Mouse (Mus musculus) B cell, adult 2 months (primary cell): Measurements from ENCODE around the gene Clic1.
"Not testable (repeated sequence)": the region's sequence is repeated elsewhere in the genome, so short reads cannot be mapped to it uniquely, and the experiment has no call there.

Experiments
- DNase-seq, 2 experiments: peaks; one replicate each; pipeline ENCODE4 v3.0.0; 2022

Gene Clic1

DNA sequence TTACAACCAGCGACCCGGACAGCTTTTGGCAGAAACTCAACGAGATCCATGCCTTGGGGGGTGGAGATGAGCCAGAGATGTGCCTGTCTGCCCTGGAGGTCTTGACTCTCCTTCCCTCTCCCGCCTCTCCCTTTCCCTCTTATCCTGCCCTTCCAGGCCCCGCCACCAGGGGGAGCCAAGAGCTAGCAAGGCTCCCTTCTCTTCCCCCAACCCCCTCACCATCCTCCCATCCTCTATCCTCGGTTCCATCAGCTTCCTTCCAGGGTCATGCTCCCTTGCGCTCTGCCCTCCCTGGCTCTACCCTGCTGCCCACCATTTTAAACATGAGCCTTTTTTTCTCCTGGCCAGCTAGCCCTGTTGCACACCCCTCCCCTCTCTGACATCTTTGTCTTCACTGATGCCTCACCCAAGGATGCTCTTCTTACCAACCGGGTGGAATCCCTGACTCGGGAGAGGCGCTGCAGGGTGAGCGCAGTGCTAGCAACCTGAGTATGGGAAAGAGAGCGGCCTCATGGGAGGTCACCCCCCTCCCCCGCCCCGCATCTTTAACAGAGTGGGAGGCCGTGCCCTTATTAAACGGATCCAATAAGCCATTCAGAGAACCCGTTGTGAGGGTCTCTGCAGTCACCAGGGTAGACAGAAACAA, 28.5 kb upstream of the Clic1 start:
- DNase-seq = peak; percentile 93 to 95

DNA sequence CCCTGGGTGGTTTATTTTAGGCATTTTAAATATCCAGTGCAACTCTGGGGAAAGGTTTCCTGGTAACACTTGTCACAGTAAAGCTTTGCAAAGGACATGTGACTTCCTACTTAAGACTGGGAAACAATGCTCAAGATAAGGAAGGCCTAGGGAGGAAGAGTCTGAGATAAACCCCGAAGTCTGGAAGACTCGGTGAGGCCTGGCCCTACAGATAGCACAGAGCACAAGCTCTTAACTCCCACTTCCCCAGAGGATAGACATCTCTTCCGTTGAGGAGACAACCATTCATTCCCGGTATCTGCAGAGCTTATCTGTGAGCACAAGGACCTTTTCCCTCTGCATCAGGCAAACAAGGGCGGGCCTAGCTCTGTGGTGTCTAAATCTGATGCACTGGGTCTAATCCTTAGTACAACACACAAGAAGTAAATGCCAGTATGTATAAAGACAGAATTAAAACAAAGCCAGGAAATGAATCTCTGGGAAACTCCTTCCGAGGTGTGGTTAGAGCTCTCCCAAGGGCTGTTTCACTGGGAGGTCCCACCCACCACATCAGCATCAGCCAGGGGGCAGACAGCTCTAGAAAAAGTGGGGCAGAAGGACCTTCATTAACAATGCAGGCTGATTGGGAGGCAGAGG, 27.8 kb upstream of the Clic1 start:
- DNase-seq = no peak

DNA sequence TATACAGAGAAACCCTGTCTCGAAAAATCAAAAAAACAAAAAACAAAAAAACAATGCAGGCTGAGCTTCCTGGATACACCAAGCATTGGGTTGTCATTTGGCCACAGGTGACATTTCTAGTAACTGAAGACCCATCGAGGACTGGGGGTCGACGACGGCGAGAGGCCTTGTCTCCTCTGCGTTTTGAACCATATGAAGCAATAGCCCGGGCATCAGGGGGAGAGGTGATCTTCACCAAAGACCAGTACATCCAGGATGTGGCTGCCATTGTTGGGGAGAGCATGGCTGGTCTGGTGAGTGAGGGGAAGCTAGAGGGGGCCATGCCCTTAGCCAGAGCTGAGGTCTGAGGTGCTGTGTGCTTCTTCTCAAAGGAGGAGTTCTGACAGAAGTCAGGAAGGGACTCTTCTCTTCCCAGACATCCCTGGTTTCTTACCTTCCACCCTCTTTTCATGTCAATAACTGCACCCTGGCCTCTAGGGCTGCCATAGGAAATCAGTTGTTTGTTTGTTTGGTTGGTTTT, 27.2 kb upstream of the Clic1 start:
- DNase-seq = no peak

DNA sequence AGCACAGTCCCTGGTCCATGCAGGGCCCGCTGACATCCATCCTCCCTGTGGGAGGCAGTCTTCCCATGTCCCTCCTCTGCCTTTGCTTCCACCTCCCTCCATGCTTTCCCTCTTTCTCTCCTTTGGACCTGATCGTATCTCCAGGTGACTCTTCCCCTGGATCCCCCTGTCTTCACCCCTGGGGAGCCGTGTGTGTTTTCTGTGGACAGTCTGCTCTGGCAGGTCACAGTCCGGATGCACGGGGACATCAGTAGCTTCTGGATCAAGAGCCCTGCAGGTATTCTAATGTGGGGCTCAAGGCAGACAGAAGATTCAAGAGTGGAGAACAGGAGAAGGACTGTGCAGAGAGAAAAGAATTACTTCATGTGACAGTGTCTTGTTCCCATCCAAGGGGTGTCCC, 26.5 kb upstream of the Clic1 start:
- no peak for DNase-seq

DNA sequence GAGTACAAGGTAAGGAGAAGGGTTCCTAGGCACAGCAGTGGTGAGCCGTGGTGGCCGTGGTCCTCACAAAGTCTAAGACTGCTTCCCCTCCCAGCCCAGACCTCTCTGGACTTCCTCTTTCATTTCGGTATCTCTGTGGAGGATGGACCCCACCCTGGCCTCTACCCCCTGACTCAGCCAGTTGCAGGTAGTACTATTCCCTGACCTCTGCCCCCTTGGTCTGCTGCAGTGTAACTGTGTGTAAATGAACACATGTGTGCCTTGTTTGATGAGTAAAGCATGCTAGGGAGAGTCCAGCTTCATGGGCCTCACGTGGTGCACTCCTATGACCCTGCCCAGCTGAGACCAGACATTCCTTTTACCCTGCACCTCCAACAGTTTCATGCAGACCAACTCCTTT, 26.0 kb upstream of the Clic1 start:
- peak; percentile 31 to 40 for DNase-seq

DNA sequence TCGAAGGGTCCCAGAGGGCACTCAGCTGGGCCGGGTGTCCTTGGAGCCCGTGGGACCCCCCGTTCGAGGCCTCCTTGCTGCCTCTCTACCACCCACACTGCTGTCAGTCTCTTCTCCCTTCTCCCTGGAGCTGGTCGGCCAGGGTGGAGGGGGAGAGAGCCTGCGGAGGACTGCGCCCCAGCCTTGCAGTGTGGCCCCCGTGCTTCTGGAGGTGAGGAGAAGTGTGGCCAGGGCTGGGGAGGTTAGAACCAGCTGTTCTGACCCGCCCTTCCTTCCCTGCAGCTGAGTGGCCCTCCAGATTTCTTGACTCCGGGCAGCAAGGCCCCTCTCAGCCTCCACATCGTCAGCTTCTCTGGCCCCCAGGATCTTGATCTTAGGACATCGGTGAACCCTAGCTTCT, 25.5 kb upstream of the Clic1 start:
- DNase-seq = no peak

DNA sequence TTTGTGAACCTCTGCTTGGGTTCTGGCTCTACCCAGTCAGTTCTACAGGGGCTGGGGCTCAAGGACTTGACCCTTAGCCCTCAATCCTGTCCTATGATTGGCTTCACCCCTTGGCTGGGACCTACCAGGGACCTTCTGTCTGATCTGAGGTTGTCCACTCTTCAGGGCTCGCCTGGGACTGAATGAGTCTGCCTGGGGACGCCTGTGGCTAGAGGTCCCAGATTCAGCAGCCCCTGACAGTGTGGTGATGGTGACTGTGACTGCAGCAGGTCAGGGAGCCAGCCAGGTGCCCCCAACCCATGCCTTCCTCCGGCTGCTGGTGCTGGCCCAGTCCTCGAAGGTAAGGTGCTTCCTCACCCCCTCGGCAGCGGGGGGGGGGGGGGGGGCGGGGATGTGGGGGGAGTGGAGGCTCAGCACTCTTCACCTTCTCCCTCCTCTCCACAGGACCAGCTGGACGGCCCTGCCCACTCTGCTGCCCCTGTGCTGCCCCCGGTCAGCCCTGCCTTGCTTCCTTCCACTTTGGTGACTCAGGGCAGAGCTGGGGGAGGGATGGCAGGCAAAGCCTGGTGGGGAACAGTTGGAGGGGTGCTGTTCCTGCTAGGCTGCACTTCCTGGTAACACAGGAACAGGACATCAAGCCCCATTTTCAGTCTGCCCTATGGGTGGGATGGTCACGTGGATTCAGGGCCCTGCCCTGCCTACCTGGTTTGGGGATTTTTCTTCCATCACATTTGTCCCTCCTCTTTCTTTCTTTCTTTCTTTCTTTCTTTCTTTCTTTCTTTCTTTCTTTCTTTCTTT, 24.9 kb upstream of the Clic1 start:
- DNase-seq = no peak

DNA sequence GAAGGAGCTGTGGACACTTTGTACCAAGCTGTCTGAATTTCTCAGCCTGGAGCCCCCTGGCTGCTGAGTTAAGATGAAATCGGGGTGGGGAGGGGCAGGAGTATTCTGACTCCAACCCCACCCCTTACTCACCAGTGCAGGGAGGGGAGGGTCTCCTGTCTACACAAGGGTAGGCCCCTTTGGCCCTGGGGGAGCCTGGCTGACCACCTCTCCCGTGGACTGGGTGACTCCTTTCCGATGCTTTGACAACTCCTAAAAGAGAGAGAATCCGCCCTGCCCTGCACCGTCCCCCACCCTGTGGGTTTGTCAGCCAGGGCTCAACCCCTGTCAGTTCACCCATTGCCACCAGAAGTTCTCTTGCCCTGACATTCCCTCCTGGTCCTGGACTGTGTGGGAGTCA, 23.6 kb upstream of the Clic1 start:
- no peak for DNase-seq

DNA sequence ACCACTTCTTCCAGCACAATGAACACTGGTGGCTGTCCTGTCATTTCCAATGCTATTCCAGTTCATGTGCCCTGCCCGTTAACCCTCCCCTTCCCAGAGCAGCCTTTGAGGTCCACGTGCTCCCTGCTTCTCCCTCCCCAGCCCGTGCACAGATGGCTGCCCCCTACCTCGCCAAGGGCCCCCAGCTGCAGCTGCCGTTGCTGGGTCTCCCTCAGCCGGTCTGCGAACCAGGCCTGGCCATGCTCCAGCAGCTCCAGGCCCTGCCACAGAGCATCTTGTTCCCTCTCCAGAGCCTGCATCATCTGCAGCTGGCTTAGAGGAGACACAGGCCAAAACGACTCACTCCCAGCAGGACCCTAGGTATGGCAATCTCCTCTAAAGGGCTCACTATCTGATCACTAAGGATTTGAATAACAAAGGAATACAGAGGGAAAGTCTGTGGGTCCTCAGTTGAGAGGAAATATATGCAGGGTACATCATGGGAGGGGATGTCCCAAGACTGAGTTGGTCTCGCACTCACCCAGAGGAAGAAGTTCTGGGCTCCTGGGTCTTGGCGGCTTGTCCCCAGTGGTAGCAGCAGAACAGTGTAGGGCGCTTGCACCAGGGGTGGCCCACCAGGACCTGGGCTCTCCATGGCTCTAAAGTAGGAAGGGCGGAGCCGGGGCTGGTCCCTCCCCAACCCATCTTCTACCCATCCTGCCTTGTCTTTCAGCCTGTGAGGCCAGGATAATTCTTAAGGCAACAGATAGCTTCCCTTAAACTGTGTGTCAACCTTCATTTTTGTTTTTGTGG, 22.3 kb upstream of the Clic1 start, which contains the start of gene Sapcd1:
TSS of gene Sapcd1 (minus strand) at position 740 of the 792 bp plus-strand sequence.
- DNase-seq = peak; percentile 48 to 56

DNA sequence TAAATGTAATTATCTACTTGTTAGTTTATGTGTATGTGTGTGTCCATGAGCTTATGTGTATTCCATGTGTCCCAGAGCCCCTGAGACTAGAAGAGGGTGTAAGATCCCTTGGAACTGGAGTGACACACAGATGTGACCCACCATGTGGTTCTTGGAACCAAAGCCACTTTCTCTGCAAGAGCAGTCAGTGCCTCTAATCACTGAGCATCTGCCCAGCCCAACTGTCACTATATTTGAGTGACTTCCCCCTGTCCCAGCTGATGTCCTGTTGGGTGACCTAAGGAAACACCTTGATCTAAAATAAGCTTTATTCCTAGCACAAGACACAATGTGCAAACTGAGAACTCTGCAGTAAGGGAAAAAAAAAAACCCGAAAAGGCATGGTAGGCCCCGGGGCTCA, 21.5 kb upstream of the Clic1 start:
- DNase-seq = no peak

DNA sequence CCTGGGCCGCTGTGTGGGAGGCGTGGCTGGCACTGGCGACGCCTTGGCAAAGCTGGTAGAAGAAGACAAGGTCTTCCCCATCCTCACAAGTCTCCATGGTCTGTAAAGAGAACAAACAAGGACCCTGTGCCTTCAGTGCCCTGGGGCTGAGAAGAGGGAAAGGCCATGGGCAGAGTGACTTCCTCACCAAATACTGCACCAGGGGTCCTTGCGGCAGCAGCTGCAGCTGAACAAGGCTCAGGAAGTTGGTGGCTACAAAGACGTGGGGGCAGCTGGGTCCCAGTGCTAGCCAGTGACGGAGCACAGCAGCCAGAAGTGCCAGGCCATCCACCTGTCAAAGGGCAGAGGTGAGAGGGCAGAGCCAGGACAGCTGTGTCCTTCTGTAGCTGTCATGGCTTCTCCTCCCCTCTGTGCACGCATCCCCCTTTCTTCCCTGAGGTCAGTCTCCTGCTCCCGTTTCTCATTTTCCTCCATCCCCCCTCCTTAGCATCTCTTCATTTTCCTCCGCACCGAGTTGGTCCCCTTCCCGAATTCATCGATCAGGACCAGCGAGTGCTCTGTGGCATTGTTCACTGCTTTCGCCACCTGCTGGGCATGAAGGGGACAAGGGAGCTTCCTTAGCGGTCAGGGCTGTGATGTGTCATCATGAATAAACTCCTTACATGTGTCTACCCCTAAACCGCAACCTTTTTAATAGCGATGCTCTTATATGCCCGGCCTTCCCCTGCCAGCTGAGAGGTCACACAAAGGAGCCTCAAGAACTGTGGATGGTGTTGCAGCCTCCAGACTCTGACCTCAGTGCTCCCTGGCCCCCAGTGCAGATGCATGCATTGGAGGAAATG, 19.9 kb upstream of the Clic1 start:
- peak; percentile 49 to 51 for DNase-seq

DNA sequence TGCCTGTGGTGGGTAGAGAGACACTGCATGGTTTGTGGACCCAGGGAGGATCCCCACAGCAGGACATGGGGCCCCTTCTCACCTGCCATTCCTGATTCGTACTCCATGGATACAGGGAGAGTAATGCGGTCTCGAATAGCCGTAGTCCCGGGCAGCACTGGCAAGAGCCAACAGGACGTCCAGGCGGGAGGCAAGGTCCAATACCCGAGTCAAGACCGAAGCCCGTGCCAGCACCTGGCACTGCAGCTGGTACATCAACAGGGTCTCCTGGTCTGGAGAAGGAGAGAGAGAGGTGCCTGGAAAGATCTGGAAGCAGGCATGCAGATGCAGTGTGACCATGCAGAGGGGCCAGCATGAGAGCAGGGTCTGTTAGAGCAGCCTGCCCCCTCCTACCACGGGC, 18.5 kb upstream of the Clic1 start:
- DNase-seq = no peak

DNA sequence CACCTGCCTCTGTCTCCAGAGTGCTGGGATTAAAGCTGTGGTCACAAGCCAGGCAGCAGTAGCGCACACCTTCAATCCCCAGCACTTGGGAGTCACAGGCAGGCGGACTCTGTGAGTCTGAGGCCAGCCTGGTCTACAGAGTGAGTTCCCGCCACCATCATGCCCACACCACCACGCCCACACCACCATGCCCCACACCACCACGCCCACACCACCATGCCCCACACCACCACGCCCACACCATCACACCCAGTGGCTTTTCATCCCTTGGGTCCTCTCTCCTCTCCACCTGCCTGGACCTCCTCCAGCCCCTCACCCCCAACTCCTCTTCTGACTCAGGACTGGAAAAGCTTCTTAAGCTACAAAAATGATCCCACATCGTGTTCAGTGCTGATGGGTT, 17.9 kb upstream of the Clic1 start:
- no peak for DNase-seq

DNA sequence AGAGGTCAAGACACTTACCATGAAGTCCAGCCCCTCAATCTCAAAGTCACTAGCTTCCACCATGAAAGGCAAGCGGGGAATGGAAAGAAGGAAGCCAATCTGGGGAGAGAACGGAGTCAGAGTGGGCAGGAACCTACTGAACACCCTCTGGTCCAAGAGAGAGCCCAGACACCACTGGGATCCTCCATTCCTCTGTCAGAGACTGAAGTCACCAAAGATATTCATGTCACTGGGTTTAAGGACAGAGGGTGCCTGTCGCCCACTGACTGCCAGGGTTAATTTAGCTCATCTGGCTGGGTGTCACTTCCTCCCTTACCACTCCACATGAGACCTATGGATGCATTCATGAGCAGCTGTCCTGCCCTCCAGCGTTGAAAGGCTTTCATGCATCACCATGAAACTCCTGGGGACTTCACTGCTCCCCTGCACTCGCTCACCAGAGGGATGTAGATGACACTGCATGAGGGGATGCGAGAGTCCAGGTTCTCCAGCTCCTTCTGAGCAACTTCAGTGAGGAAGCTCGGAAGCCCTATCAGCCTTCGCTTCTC, 17.4 kb upstream of the Clic1 start:
- peak in 1 of 2 experiments; percentile 30 for DNase-seq

DNA sequence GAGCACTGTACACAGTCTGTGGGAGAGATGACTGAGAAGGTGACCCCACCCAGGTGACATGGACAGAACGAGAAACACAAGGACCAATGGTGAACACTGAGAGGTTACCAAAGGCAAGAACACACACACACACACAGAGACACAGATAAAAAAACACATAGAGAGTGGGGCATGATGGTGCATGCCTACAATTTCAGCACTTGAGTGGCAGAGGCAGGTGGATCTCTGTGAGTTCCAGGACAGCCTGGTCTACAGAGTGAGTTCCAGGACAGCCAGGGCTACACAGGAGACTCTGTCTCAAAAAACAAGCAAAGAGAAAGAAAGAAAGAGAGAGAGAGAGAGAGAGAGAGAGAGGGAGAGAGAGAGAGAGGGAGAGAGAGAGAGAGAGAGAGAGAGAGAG, 16.1 kb upstream of the Clic1 start:
- not testable (repeated sequence) for DNase-seq

DNA sequence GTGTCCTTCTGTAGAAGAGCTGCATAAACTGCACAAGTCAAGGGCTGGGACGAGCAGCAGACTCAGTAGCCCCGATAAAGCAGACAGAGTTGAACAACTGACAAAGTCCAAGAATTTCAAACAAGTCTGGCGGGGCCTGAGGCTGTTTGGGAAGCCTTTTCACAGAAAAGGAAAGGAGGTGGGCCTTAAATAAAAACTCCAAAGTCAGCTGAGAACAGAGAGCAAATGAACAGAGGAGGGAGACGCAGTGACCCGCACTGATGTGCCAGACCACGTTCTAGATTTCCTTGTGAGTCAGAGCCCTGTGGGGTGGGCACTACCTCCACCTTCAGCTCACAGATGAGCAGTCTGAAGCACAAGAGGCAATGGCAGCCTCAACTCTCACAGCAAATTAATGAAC, 14.9 kb upstream of the Clic1 start:
- no peak for DNase-seq

DNA sequence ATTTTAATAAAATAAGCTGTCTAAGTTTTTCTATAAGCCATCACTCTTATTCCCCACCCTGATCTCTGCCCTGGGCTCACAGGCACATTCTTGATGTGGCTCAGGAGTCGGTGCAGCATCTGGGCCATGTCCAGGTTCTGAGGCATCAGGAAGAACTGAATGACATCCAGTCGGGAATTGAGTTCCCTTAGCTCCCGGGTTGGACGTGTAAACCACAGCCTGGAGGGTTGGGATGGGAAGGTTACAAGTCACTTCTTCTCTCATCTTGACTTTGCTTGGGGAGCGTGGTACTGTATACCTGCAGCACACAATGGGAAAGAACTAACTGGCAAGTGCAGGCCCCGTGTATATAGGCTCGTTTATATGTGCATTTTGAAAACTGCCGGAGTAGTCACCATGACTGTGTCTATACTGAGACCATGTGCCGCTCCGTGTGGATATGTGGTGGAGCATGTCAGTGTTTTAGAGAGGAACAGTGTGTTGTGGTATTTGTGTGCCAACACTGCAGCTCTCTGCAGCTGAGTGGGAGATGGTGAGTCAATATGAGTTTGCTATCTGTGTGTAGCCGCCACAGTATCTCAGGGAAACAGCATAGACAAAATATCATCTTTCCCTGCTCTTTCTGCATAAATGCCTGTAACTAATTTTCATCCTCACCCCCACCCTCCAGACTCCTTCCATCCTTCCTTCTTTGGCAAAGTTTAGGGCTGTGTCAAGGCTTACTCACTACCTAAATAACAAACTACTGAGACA, 10.5 kb upstream of the Clic1 start:
- DNase-seq = no peak

DNA sequence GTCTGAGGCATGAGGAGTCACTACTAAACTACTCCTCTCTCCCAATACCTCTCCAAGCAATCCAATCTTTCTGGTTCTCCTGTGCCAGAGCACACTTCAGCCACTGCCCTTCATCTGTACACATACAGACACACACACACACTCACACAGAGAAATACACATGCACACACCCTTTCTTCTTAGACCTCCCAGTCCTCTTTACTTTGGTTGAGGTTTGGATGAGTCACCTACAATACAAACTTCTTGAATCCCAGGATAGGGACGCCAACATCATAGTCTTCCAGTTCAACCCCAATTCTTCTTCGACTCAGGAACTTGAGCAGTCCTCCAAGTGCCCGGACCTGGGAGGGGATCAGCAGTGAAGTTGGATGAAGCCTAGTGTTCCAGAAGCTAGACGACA, 6.0 kb upstream of the Clic1 start:
- no peak for DNase-seq

DNA sequence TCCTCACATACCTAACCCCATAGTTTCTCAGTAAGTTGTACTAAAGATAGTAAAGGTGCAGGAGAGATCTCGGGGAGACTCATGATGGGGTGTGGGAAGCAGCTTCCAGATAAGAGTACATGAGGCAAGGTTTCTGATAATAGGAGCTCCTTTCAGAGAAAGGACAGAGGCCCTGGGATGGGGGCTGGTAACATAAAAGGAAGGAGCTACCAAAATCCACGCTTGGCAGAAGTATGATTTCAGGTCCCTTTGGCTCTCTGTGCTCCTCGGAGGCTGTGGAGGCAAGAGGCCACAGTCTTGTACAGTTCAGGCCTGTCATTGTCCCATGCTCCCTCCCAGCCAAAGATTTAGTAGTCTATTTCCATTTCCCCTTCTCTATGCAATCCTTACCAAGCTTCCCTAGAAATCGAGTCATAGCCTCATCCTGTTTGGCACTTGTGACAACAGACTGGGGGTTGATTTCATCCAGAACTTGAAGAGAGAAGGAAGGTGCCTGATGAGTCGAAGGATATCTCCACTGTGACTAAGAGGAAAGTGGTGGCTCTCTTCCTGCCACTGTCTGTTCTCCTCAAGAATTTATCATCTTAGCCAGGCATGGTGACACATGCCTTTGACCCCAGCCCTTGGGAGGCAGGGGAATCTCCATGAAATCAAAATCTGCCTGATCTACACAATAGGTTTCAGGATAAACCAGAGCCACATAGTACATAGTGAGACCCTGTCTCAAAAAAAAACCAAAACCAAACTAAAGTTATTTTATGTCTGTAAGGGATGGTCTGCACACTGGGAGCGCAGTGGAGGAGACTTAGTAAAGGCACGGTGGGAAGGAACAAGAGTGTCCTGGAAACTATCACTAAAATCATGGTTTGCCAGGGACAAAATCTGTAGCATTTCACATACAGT, 4.6 kb upstream of the Clic1 start:
- no peak for DNase-seq
